Mouse (Mus musculus): ENCODE measurements at regions not wholly inside any gene's neighbourhood (a gene's known extent, or its start where the extent isn't known, plus 50 kb on each side); places are given as distances from the start of the nearest gene placed in this dataset.
"Not testable (repeated sequence)": the region's sequence is repeated elsewhere in the genome, so short reads cannot be mapped to it uniquely, and the experiment has no call there.

DNA sequence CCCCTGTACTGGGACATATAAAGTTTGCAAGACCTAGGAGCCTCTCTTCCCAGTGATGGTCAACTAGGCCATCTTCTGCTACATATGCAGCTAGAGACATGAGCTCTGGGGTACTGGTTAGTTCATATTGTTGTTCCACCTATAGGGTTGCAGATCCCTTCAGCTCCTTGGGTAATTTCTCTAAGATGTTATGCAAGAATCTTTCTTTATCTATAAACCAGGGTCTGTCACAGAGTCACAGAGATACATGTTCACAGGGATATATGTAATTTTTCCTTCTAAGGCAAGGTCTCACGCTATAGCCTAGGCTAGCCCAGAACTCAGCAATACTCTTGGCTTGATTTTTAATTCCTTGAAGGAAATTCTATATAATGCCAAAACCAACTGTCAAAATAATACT, 56.9 kb downstream of the Zfp36l1 start:
- ATAC-seq (replicated peaks; ENCODE audit: insufficient number of reproducible peaks, low FRiP score, low TSS enrichment, poor library complexity, severe bottlenecking) = not testable (repeated sequence)

DNA sequence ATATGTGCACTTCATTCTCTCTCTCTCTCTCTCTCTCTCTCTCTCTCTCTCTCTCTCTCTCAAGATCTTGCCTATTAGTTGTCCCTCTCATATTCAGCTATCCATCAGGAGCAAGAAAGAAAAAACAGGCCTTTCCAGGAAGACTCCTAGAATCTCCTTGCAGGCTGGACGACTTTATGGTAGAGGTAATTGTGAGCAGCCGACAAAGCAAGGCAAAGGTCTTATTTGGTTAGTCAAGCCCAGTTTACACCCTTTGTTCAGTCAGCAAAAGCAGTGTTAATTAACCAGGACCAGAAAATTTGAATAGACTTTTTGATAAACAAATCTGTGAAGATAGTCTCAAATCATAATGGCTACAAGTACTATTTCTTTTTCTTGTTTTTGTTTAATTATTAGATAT, 57.4 kb downstream of the Zfp36l1 start:
- no peak for ATAC-seq (replicated peaks; ENCODE audit: insufficient number of reproducible peaks, low FRiP score, low TSS enrichment, poor library complexity, severe bottlenecking)

DNA sequence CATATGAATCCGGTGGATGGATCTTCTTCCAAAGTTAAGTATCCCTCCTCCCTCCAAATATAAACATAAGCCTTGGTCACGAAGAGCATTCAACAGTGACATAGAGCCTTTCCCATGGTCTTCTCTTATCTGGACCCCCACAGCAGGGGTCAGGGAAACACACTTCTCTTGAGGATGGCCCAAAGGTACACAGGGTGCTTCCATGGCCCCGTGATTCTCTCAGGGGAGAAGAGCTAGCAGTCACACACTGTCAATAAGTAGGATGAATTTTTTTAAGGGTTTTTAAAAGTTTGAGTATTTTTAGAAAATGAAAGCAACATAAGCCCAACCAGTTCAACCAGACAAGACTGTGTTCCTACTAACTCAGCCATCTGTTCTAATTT, 58.2 kb downstream of the Zfp36l1 start:
- no peak for ATAC-seq (replicated peaks; ENCODE audit: insufficient number of reproducible peaks, low FRiP score, low TSS enrichment, poor library complexity, severe bottlenecking)

DNA sequence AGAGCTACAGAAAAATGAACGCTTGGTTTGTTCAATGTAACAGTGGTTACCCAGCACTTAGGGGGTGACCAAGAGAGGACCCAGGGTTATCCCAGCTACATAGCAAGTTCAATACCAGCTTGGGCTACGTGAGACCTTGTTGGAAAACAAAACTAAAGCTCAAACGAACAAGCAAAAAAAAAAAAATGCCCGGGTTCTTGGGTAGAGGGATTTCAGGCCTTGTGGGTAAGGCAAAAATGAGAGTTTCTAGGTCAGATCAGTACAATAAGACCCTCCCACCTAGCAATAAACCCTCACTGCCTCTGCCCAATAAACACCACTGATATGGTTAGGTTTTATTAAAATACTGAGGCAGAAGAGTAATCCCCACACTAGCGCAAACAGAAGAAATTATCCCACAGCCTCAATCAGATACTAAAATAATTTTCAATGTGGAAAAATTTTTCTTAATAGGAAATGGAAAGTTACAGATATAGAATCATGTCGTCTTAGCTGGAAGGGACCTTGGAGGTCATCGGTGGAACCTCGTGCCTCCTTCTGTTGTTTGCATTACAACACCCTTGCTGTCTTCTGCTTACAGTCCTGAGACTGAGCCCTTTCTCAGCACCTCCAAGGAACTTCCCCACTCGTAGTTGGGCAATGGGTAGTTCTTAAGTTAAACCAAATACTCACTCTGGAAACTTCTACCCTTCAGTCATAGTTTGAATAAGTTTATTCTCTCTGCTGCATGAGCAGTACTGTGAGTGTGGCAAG, 58.7 kb downstream of the Zfp36l1 start:
- ATAC-seq (replicated peaks; ENCODE audit: insufficient number of reproducible peaks, low FRiP score, low TSS enrichment, poor library complexity, severe bottlenecking) = peak; percentile 88

DNA sequence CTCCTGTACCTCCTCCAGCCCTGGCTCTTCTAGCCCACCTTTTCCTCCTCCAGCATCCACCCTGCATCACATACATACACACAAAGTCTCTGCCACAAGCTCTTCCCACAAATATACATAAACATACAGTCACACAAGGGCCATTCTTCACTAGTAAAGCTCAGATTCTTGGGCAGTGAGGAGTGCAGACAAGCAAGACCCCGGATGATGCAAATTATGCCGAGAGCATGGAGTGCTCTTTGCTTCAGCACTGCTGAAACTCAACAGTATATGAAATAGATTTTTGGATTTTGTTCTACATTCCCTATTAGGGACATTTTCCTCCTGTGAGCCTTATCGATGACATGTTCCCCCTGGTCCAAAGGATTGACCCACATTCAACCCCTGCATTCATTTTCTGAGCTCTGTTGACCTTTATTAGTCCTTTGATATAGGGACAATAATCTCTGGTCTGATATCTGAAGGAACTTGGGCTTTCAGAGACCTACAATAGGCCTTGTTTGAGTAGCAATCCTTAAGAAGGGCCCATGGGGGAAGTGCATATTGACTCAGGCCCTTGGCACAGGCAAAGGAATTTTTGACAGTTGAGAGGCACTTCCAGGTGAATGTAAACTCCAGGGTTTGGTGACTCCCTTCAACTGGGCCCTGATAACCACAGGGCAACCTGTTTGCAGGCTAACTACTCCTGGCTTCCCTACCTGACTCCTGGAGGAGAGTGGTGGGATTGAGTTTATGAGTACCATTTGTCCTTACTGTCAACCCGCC, 64.4 kb downstream of the Zfp36l1 start:
- ATAC-seq (replicated peaks; ENCODE audit: insufficient number of reproducible peaks, low FRiP score, low TSS enrichment, poor library complexity, severe bottlenecking) = no peak

DNA sequence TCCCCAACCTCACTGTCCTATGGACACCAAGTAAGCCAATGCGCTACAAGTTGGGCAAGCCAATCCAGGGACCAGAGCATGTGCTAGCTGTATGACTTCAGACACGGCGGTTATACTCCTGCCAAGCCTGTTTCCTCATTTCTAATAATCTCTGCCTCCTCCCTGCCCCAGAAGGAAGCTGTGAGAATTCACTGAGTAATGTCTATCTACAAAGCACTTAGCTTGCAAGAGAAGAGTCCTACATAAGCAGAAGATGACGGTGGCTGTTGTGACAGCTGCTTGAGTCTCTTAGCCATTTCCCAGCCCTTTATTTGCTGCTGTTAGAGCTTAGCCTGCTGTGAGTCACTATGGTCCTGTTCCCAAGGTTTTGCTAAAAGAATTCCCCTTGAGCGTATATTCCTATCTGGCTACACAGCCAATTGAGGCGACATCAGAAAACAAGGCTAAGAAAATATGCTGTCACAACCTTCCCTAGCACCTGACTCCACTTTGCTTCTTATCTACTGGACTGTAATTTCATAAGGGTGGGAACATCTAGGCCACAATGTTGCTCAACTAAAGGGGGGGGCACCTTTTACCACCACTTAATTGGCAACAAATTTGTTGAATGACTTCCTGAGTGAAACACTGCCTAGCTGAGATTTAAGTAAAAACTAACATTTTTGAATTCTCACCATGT, 66.0 kb downstream of the Zfp36l1 start:
- peak; percentile 93 for ATAC-seq (replicated peaks; ENCODE audit: insufficient number of reproducible peaks, low FRiP score, low TSS enrichment, poor library complexity, severe bottlenecking)

DNA sequence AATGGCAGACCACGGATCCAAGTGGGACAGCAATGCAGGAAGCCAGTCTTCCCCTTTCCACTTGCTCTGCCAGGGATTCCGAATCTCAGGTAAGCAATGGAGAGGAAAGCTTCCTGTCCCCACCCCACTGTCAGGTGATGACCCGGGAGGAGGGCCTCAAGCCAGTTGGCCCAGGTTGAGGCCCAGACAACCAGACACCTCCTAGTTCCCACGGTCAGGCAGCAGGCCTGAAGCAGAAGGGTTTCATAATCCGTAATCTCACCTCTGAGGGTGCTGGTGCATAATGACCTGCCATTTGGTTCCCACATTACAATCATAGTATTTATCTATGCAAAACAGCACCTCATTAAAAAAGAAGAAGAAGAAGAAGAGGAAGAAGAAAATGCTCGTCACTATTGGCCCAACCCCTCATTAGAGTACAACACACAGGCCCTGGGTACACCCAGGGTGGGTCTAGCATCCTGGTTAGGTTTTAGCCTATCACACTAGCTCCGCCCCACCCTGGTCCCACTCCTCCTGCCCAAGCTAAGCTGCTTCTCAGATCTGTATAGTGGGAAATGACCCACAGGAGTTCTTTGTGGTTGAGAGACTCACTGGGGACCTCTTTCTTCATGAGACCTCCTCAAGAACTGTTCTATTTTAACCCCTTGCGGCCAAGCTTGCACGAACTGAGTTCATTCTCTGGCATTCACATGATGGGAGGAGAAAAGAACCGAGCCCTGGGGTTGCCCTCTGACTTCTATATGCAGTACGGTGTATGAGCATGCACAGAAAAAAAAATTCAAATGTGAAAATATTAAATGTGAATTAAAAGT, 71.1 kb downstream of the Zfp36l1 start:
- peak; percentile 77 for ATAC-seq (replicated peaks; ENCODE audit: insufficient number of reproducible peaks, low FRiP score, low TSS enrichment, poor library complexity, severe bottlenecking)

DNA sequence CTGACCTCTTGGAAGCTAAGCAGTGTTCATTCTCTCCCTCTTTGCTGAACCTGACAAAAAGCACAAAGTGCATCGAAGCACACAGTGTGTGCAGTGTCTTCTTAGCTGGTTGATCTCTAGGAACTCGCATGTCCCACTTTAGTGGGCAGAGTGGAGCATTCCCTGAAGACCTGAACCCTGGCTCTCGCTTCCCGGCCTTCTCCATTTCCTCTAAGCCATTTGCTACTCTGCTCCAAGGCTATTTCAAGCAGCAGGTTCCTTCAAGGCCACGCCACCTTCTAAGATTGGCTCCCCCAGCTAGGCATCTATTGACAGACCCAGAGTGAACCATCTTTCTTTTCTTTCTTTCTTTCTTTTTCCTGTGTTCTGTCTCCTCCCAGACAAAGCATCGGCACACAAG, 71.8 kb downstream of the Zfp36l1 start:
- ATAC-seq (replicated peaks; ENCODE audit: insufficient number of reproducible peaks, low FRiP score, low TSS enrichment, poor library complexity, severe bottlenecking) = no peak

DNA sequence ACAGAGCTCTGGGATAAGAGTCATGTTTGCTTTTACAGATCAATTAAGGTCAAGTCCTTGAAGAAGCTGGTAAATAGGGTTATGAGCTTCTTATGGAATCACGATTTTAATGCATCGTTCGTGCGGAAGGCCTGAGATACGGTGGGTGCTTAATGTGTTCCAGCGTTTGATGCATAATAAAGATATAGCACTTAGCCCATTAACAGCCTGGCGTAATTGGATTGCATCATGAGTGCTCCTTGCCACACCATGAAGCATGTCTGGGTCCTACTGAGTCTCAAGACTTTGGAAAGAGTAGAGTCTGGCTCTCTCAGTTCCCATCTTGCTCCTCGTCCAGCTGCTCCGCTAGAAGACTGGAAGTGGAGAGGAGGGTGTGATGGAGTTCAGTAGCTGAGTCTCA, 72.6 kb downstream of the Zfp36l1 start:
- ATAC-seq (replicated peaks; ENCODE audit: insufficient number of reproducible peaks, low FRiP score, low TSS enrichment, poor library complexity, severe bottlenecking) = no peak

DNA sequence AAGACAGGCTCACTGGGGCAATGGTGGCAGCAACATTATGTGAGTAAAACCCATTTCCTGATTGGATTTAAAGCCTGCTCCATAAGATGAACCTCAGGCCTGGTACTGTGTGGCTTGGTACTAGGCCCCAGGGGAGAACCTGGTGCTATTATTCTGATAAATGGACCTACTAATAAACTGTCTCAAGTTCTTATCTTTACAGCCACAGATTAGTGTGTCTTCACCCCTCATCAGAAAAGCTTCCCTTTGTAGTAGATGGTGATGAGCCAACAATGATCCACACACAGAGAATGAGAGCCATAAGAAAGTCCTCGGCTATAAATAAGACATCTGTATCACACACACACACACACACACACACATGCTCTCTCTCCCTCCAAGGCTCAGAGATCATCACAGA, 73.7 kb downstream of the Zfp36l1 start:
- no peak for ATAC-seq (replicated peaks; ENCODE audit: insufficient number of reproducible peaks, low FRiP score, low TSS enrichment, poor library complexity, severe bottlenecking)

DNA sequence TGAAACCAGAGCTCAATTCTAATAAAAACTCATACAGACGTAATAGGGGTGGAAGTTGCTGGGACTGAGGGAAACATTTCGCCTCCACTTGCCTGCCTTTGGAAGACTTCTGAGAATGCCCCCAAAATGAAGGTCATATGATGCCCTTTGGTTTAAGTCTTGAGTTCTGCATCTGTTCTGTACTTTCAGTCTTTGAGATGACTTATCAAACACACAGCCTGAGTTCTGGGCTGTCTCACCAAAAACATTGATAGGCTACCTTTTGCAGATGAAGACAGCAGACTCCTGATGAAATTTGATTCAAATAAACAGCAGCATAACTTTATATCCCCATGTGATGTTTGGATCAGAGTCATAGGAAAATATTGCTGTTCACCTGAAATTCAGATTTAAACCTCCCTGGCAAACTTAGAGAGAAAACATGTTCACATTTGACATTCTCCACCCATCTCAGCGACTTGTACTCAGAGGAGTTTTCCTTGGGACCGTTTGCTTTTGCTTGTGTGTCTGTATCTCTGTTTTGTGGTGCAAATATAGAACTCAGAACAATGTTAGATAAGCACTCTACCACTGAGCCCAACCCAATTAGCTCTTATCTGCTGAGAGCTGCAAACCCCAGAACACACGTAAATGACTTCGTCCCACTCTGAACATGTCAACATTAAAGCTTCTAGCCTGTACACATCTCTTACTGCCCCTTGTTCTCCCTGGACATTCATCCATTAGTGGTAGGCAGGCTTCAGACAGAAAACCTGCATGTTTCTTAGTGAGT, 77.1 kb downstream of the Zfp36l1 start:
- no peak for ATAC-seq (replicated peaks; ENCODE audit: insufficient number of reproducible peaks, low FRiP score, low TSS enrichment, poor library complexity, severe bottlenecking)

DNA sequence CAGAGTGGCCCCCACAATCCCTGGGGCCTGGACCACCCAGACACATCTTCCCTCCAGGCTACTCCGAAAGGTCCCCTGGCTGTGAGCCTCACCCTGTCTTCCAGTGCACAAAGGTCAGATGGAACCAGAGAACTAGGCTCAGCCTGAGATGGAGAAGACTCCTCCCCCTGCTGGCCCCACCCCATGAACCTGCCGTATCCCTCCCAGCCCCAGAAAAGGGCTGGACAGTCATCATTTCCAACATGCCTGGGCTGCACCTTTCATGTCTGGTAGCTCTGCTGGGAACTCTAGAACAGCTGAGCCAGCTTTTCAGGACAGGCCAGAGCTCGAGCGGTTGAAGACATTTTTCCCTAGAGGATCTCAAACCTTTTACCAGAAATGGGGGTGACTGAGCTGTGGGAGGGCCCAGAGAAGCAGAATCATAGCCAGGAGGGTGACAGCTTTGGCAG, 77.8 kb downstream of the Zfp36l1 start:
- no peak for ATAC-seq (replicated peaks; ENCODE audit: insufficient number of reproducible peaks, low FRiP score, low TSS enrichment, poor library complexity, severe bottlenecking)

DNA sequence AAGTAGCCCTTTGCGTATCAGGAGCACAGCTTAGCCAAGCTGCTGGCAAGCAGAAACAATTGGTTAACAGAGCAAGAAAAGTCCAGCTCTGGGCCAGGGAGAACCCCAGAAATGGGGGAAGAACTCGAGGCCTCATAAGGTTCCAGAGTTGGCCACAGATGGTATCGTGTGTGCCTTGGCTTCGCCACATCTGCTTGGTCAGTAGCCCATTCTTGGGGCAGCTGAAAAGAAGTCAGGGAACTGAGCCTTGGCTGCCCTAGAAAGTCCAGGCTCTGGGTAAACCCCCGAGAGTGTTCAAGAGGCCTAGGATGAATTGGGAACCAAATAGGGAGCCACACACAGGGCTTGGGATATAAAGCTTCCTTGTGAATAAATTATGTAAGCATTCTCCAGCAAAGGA, 78.7 kb downstream of the Zfp36l1 start:
- ATAC-seq (replicated peaks; ENCODE audit: insufficient number of reproducible peaks, low FRiP score, low TSS enrichment, poor library complexity, severe bottlenecking) = no peak

DNA sequence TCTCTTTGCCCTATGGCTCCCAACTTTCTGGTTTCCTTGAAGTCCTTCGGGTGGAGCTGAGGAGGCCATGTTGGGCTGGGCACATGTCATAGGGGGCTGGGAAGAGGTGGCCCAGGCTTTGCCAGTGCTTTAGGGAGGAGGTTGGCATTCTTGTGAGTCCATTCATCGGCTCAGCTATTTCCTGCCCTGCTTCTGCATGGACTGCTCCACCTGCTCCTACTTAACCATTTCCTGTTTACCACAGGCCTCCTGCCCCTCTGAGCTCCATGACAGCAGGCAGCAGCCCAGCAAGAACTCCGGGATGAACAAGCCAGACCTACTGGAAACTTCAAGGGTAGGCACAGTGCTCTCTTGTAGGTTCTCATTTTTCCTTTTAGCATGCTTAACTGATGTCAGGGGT, 80.3 kb downstream of the Zfp36l1 start:
- ATAC-seq (replicated peaks; ENCODE audit: insufficient number of reproducible peaks, low FRiP score, low TSS enrichment, poor library complexity, severe bottlenecking) = no peak

DNA sequence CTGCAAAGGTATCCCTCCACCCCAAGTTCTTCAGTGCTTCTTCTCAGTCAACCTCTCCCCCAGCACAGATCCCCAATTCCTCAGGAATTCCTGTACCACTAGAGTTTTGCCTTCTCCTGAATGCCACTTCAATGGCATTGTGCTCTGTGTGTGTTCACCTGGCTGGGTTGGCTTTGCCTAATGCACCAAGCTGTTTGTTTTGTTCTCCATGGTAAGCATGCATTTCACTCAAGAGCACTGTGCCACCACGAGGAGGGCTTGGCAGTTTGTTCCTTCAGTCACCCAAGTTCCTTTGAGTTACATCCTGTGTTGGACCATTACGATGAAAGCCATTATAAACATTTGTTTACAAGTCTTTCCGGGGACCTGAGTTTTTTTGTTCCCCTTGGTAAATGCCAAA, 84.5 kb downstream of the Zfp36l1 start:
- no peak for ATAC-seq (replicated peaks; ENCODE audit: insufficient number of reproducible peaks, low FRiP score, low TSS enrichment, poor library complexity, severe bottlenecking)

DNA sequence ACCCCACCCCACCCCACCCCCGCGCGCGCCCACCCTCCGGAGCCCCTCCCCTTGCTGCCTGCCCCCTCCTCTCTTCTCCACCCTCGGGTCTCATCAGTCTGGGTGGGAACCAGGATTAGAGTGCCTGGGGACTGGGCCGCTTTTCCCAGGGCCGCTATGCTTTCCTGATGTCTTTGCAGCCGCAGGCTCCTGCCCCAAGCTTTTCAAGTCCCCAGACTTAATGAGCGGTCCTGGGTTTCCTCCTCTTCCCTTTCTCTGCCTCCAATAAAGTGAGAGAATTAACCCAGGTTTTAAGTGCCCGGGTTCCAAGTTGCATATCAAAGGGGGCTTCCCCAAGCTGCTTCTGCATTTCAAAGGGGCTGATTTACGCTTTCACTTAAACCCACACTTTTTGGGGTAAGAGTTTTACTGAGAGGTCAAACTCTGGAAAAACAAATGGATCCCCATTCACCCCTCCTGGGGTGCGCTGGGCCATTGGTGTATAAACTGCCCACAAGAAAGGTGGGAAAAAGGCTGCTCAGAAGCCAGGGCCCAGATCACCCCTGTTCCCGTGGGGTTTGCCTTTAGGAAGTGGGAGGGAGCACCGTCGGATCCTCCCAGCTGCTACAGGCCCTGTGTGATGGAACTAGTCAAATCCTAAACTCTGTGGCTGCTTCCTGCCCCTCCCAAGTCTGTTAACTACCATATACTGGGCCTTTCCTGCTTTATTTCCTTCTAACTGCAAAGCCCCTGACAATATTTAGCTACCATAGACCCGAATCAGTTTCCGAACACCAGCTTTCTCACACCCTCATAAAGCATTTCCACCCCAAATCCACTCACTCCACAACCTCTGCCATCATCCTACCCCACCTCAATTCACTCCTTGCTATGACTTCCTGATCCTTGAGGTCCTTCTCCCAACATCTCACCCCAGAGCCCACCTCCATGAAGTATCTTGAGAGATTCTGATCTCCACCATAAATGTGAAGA, 89.4 kb downstream of the Zfp36l1 start:
- no peak for ATAC-seq (replicated peaks; ENCODE audit: insufficient number of reproducible peaks, low FRiP score, low TSS enrichment, poor library complexity, severe bottlenecking)

Data from monocyte, adult 5-6 weeks (primary cell).